In the genomic region with DNA sequence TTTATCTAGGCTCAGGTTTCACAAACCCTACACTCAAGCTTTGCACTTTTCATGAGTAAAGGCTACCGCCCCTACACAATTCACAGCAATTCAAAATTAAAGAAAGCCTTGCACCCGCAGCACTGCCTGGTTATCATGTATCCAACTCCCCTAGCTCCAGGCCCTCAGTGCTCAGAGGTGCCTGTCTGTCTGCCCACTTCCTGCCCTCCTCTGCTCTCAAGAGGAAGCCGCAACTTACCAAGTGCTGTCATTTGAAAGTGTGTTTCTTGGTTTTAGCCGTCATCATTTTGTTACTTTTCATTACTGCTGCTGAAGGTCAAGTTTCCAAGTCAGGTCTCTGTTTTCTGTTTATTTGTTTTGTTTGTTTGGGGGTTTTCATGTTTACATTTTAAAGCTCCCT, we compare ENCODE assay signal across 14 mouse cellular contexts.
DNase-seq lines count a peak whose midpoint lies in the region; ATAC-seq and TF ChIP-seq lines count a peak whose summit lies in the region.
"Had no signal": no experiment of that assay in that cellular context is flagged by ENCODE, and none has a peak within 500 bp of the region (broad histone marks: within the 10 kb centered on the region; RNA-seq: fewer than 3 reads in every experiment).

No protein-coding gene starts in this region.

- no peak overlapping the region for H3K4me2 ChIP-seq in liver, postnatal 0 days (ENCODE audit: low read depth, low read length)
- H3K4me2 ChIP-seq: hindbrain, embryonic 15.5 days; liver, embryonic 15.5 days; neural tube, embryonic 15.5 days had no signal

- H3K27ac ChIP-seq in thymus, adult 2 months (ENCODE audit: control insufficient read depth, insufficient read depth, low read length): peak overlapping the region; percentile 34; the same call in 1 of the 2 replicates
- H3K27ac ChIP-seq in liver, postnatal 0 days (ENCODE audit: low read depth): no peak overlapping the region
- H3K27ac ChIP-seq: hindbrain, embryonic 15.5 days; liver, embryonic 15.5 days; neural tube, embryonic 15.5 days had no signal

- no peak for TF ChIP-seq EP300 in liver, postnatal 0 days (IDR thresholded peaks at IDR 0.05; ENCODE audit: low read depth)

- no peaks in the 10 kb centered on the region for H3K27me3 ChIP-seq in thymus, adult 2 months (ENCODE audit: control insufficient read depth, insufficient read depth, low read length)
- H3K27me3 ChIP-seq in liver, postnatal 0 days (ENCODE audit: insufficient read depth, low read length): no peaks in the 10 kb centered on the region
- H3K27me3 ChIP-seq: hindbrain, embryonic 15.5 days; liver, embryonic 15.5 days; neural tube, embryonic 15.5 days had no signal

- peak; percentile 52 to 54 for DNase-seq in B cell, adult 2 months
- peak; percentile 67 for DNase-seq in thymus, adult 2 months
- no peak for DNase-seq in left cerebral cortex, adult 11 months (ENCODE audit: low spot score)
- DNase-seq in liver, postnatal 0 days: no peak
- DNase-seq in cerebellum, adult 8-10 months: no peak
- DNase-seq: adrenal gland, postnatal 10 days; cerebellum, adult 9-10 months; gastrocnemius, postnatal 25 days had no signal

- no peak for TF ChIP-seq CTCF in thymus, adult 2 months (IDR thresholded peaks at IDR 0.05; ENCODE audit: borderline replicate concordance, control insufficient read depth, extremely low read depth, insufficient read depth, low read length, poor library complexity)
- no peak for TF ChIP-seq CTCF in liver, postnatal 0 days (IDR thresholded peaks at IDR 0.05; ENCODE audit: low read depth)

- H3K36me3 ChIP-seq in thymus, adult 2 months (ENCODE audit: control insufficient read depth, insufficient read depth, low read length): no peaks in the 10 kb centered on the region
- no peaks in the 10 kb centered on the region for H3K36me3 ChIP-seq in liver, postnatal 0 days (replicated peaks; ENCODE audit: insufficient read depth, low read length)
- H3K36me3 ChIP-seq: hindbrain, embryonic 15.5 days; liver, embryonic 15.5 days; neural tube, embryonic 15.5 days had no signal

- H3K4me1 ChIP-seq in thymus, adult 2 months (replicated peaks; ENCODE audit: control insufficient read depth, insufficient read depth, low read length): peaks cover 3% of the 10 kb centered on the region; the same call in 1 of the 2 replicates
- no peaks in the 10 kb centered on the region for H3K4me1 ChIP-seq in liver, postnatal 0 days (ENCODE audit: insufficient read depth)
- H3K4me1 ChIP-seq: hindbrain, embryonic 15.5 days; liver, embryonic 15.5 days; neural tube, embryonic 15.5 days had no signal

- no peak overlapping the region for H3K9ac ChIP-seq in liver, postnatal 0 days (replicated peaks)
- H3K9ac ChIP-seq: hindbrain, embryonic 15.5 days; liver, embryonic 15.5 days; neural tube, embryonic 15.5 days had no signal

- 6% methylated on average over 4 of the region's 4 CpGs for WGBS in thymus, adult 2 months
- WGBS in liver, postnatal 0 days (ENCODE audit: insufficient replicate concordance): 42% methylated on average over 4 of the region's 4 CpGs

- no peaks in the 10 kb centered on the region for H3K9me3 ChIP-seq in liver, postnatal 0 days (ENCODE audit: low read length)
- H3K9me3 ChIP-seq: hindbrain, embryonic 15.5 days; liver, embryonic 15.5 days; neural tube, embryonic 15.5 days had no signal

- no peak overlapping the region for H3K4me3 ChIP-seq in thymus, adult 2 months (ENCODE audit: control insufficient read depth, insufficient read depth, low read length)
- H3K4me3 ChIP-seq in liver, postnatal 0 days (ENCODE audit: low read depth, low read length): no peak overlapping the region
- H3K4me3 ChIP-seq: erythroblast, embryonic 14.5 days; hindbrain, embryonic 15.5 days; liver, embryonic 15.5 days; neural tube, embryonic 15.5 days had no signal

- ATAC-seq in CD4-positive, CD25-positive, alpha-beta regulatory T cell, adult 4 months: peak; percentile 98
- peak; percentile 74 for ATAC-seq in megakaryocyte progenitor cell, adult 5-6 weeks (replicated peaks; ENCODE audit: poor library complexity)
- no peak for ATAC-seq in liver, postnatal 0 days

- TF ChIP-seq POLR2A in thymus, adult 2 months (IDR thresholded peaks at IDR 0.05; ENCODE audit: control insufficient read depth, extremely low read depth, insufficient read depth, low read length, poor library complexity): no peak

Comparison
In these comparisons a context has a peak if more than half of its experiments do, and no peak if none do; other contexts are left out.
1. DNase-seq: peak in B cell, adult 2 months (2 of 2) and thymus, adult 2 months (single experiment); none in left cerebral cortex, adult 11 months (single experiment), liver, postnatal 0 days (single experiment) and cerebellum, adult 8-10 months (single experiment).